Mouse (Mus musculus): ENCODE measurements around the gene Cnksr2. TPM values are rescaled to one million over a fixed set of nuclear protein-coding genes. Genes with fewer than 3 reads are reported as not detected.

Cnksr2 gene
- polyA plus RNA-seq, 1 experiment: 2.2 TPM

DNA sequence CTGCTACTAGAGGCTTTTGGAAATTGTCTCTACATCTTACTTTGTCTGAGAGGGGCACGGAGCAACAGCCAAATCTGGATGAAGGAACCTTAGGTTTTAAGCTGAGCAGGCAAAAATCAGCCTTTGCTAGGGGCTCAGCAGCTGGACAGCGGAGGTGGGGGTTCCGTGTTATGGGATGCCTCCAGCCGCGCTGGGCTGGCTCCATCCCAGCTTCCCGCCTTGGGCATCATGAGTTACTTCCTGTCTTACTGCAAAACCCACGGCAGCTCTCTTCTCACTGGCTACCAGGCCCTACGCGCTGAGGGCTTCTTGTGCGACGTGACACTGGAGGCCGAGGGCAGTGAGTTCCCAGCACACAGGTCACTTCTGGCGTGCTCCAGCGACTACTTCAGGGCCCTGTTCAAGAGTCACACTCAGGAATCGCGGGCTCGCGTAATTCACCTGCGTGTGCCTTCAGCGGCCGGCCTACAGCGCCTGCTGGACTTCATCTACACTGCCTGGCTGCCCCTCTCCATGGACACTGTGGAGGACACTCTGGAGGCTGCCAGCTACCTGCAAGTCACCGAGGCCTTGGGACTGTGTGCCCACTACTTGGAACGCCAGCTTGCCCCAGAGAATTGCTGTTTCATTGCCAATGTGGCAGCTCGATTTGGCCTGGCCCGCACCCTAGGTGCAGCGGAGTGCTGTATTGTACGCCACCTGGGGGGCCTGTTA, 224.7 kb downstream of the Cnksr2 start, which contains the start of gene Klhl34:
Klhl34 (plus strand) TSS at position 229 of the 714 bp plus-strand sequence.
- peaks cover 7% of the 10 kb centered on the region for H3K4me1 ChIP-seq (ENCODE audit: control insufficient read depth, insufficient read depth, low read length)
- H3K36me3 ChIP-seq (ENCODE audit: control insufficient read depth, insufficient read depth, low read length, poor library complexity, severe bottlenecking): no peaks in the 10 kb centered on the region
- H3K27me3 ChIP-seq (ENCODE audit: control insufficient read depth, insufficient read depth, low read length, poor library complexity, severe bottlenecking): no peaks in the 10 kb centered on the region
- TF ChIP-seq CTCF (IDR thresholded peaks at IDR 0.05; ENCODE audit: low read depth, low read length): no peak
- TF ChIP-seq POLR2A (IDR thresholded peaks at IDR 0.05; ENCODE audit: insufficient read depth, low read length): no peak
- TF ChIP-seq EP300 (IDR thresholded peaks at IDR 0.05; ENCODE audit: insufficient read depth, low read depth, low read length): no peak
- H3K9me3 ChIP-seq (replicated peaks; ENCODE audit: control insufficient read depth, insufficient read depth, low read length, poor library complexity, severe bottlenecking): no peaks in the 10 kb centered on the region
- peak within 1 kb of the TSS; percentile 67 for H3K4me3 ChIP-seq (ENCODE audit: low read depth, low read length)
- H3K9ac ChIP-seq (ENCODE audit: low read depth, poor library complexity, severe bottlenecking): peak within 1 kb of the TSS; percentile 57
- H3K27ac ChIP-seq (ENCODE audit: insufficient read depth, low read length): peak within 1 kb of the TSS; percentile 81

DNA sequence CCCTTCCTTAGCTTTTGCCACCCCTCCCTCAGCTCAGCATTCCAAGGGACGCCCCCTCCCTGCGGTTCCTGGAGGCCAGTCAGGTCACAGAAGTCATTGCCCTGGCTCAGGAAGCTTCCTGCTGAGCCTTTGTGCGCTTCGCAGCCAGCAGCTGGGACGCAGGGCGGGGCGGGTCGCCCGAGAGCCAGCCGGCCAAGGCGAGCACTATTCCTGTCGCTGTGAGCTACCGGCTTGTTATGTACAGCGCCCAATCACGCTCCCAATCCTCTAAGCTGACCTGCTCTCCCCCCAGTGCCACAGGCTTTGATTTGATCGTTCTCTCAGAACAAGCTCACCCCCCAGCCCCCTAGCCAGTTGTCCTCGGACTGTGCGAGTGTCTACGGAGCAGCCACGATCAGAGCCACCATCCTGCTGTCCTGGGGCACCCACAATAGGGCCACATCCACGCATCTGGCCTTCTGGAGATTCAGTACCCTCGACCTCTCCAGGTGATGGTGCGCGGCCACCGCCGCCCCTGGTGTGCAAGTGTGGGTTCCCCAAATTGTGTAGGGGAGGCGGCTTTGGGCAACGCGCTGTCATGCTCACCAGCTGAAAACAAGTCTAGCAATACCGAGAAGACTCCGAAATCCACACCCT, 225.4 kb downstream of the Cnksr2 start:
- peak overlapping the region; percentile 81 for H3K27ac ChIP-seq (ENCODE audit: insufficient read depth, low read length)
- peak overlapping the region; percentile 67 for H3K4me3 ChIP-seq (ENCODE audit: low read depth, low read length)

GRCm38 (mm10) chrX:157809721-157810120, 233.4 kb downstream of the Cnksr2 start:
- Histone ChIP-seq H3K36me3 (ENCODE audit: control insufficient read depth, insufficient read depth, low read length, poor library complexity, severe bottlenecking) (no peaks in the 10 kb centered on the region), H3K9me3 (replicated peaks; ENCODE audit: control insufficient read depth, insufficient read depth, low read length, poor library complexity, severe bottlenecking) (no peaks in the 10 kb centered on the region), H3K9ac (ENCODE audit: low read depth, poor library complexity, severe bottlenecking) (no peak overlapping the region), H3K4me1 (ENCODE audit: control insufficient read depth, insufficient read depth, low read length) (no peaks in the 10 kb centered on the region), H3K4me3 (ENCODE audit: low read depth, low read length) (no peak overlapping the region), H3K27ac (ENCODE audit: insufficient read depth, low read length) (no peak overlapping the region), H3K27me3 (ENCODE audit: control insufficient read depth, insufficient read depth, low read length, poor library complexity, severe bottlenecking) (no peaks in the 10 kb centered on the region)
- TF ChIP-seq EP300 (IDR thresholded peaks at IDR 0.05; ENCODE audit: insufficient read depth, low read depth, low read length) (no peak), POLR2A (IDR thresholded peaks at IDR 0.05; ENCODE audit: insufficient read depth, low read length) (no peak), CTCF (IDR thresholded peaks at IDR 0.05; ENCODE audit: low read depth, low read length) (no peak)

More for the DNA sequence above, 225.4 kb downstream of the Cnksr2 start:
- TF ChIP-seq CTCF (IDR thresholded peaks at IDR 0.05; ENCODE audit: low read depth, low read length) (no peak), EP300 (IDR thresholded peaks at IDR 0.05; ENCODE audit: insufficient read depth, low read depth, low read length) (peak; percentile 96), POLR2A (IDR thresholded peaks at IDR 0.05; ENCODE audit: insufficient read depth, low read length) (no peak)
- Histone ChIP-seq H3K9ac (ENCODE audit: low read depth, poor library complexity, severe bottlenecking) (0 out of 2 replicates have a peak overlapping the region, but pooled peaks have one; percentile 57), H3K27me3 (ENCODE audit: control insufficient read depth, insufficient read depth, low read length, poor library complexity, severe bottlenecking) (no peaks in the 10 kb centered on the region), H3K9me3 (replicated peaks; ENCODE audit: control insufficient read depth, insufficient read depth, low read length, poor library complexity, severe bottlenecking) (no peaks in the 10 kb centered on the region), H3K4me1 (ENCODE audit: control insufficient read depth, insufficient read depth, low read length) (peaks cover 7% of the 10 kb centered on the region), H3K36me3 (ENCODE audit: control insufficient read depth, insufficient read depth, low read length, poor library complexity, severe bottlenecking) (no peaks in the 10 kb centered on the region)

DNA sequence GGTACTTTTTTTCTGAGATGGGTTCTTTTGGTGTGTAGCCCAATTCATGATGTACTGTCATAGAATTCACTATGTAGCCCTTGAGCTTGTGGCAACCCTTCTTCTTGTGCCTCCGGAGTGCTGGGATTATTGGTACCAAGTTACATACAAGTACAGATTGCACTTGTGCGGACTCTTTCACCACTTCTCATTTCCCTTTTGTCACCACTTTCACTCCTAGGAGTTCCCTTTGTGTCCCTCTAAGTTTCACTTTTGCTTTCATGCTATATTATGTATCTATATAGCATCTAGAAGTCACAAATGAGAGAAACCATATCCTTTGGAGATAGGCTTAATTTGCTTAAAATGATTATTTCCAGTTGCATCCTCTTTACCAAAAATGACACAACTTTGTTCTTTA, 241.4 kb downstream of the Cnksr2 start:
- TF ChIP-seq EP300 (IDR thresholded peaks at IDR 0.05; ENCODE audit: insufficient read depth, low read depth, low read length): no peak
- TF ChIP-seq CTCF (IDR thresholded peaks at IDR 0.05; ENCODE audit: low read depth, low read length): no peak
- TF ChIP-seq POLR2A (IDR thresholded peaks at IDR 0.05; ENCODE audit: insufficient read depth, low read length): no peak
- Histone ChIP-seq H3K4me3 (ENCODE audit: low read depth, low read length) (no peak overlapping the region), H3K27ac (ENCODE audit: insufficient read depth, low read length) (no peak overlapping the region), H3K27me3 (ENCODE audit: control insufficient read depth, insufficient read depth, low read length, poor library complexity, severe bottlenecking) (no peaks in the 10 kb centered on the region), H3K9ac (ENCODE audit: low read depth, poor library complexity, severe bottlenecking) (no peak overlapping the region), H3K9me3 (replicated peaks; ENCODE audit: control insufficient read depth, insufficient read depth, low read length, poor library complexity, severe bottlenecking) (no peaks in the 10 kb centered on the region), H3K4me1 (ENCODE audit: control insufficient read depth, insufficient read depth, low read length) (no peaks in the 10 kb centered on the region), H3K36me3 (ENCODE audit: control insufficient read depth, insufficient read depth, low read length, poor library complexity, severe bottlenecking) (no peaks in the 10 kb centered on the region)

Other genes starting within 250 kb of the Cnksr2 start
- gene Klhl34, start 224.9 kb downstream of the Cnksr2 start, polyA plus RNA-seq (2011; ENCODE audit: insufficient read depth, insufficient read length, low read depth, missing spikeins): not detected in 2 replicates

All from ES-Bruce4 (cell line).